Mouse (Mus musculus) liver, adult (tissue): ENCODE results near the gene Pold2.

Experiments
- GATA4 ChIP-seq: IDR thresholded peaks from 2 replicates; pipeline ENCODE4 v1.6.1; 2014; ENCODE audit warnings: mild to moderate bottlenecking, low read length; ENCODE audit not compliant: insufficient replicate concordance

Gene Pold2

GRCm38 (mm10) chr11:5877421-5877820, 671 bp downstream of the Pold2 start:
- no peak for TF ChIP-seq GATA4

GRCm38 (mm10) chr11:5873192-5873591, 4.9 kb downstream of the Pold2 start:
- no peak for TF ChIP-seq GATA4

GRCm38 (mm10) chr11:5872707-5873106, 5.4 kb downstream of the Pold2 start:
- no peak for TF ChIP-seq GATA4

- TF ChIP-seq GATA4 = no peak
Measured at GRCm38 (mm10) chr11:5870069-5870468, 8.0 kb downstream of the Pold2 start.

- no peak for TF ChIP-seq GATA4
Measured at GRCm38 (mm10) chr11:5869331-5869730, 8.8 kb downstream of the Pold2 start.

GRCm38 (mm10) chr11:5868324-5868723, 9.8 kb downstream of the Pold2 start:
- no peak for TF ChIP-seq GATA4

DNA sequence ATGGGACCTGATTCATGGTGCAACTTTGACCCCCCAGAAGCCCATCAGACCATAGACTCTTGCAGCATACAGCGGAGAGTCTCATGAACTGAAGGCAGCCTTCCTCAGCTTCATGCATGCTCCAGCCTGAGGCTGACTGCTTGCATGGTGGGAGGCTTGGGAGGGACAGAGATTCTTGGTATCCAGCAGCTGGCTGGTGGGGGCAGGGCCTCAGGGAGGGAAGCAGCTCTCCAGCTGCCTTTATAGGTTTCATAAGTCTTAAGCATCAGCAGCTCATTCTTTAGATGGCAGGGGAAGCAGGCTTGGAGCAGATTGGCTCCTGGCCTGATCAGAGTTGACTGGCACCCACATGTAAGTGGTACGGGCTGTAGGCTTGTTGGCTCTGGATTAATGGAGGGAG, 10.9 kb downstream of the Pold2 start:
- no peak for TF ChIP-seq GATA4

GRCm38 (mm10) chr11:5862394-5863105, 15.5 kb downstream of the Pold2 start:
- no peak for TF ChIP-seq GATA4

DNA sequence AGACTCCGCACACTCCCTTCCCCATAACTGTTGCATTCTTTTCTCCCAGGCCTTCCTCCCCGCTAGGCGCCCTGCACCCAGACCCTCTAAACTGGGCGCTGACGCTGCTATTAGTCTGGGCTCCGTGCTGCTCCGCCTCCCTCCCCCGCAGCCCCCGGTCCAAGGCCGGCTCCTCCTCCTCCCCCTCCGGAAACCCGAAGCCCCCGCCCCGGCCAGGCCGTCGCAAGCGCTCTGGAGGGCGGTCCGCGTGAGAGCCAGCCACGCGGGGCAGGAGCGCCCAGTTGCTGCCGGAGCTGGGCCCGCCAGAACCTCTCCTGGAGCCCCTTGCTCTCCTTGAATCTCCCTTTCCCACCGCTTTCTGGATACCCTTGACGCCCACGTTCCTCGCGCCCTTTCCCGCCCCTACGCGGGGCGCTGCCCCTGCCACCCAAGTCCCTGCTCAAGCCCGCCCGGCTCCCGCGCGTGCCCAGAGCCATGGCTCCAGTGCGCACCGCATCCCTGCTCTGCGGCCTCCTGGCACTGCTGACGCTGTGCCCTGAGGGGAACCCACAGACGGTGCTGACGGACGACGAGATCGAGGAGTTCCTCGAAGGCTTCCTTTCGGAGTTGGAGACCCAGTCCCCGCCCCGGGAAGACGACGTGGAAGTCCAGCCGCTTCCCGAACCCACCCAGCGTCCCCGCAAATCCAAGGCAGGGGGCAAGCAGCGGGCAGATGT, 16.3 kb downstream of the Pold2 start, which contains the start of gene Aebp1:
Aebp1 (plus strand) TSS at position 270 of the 716 bp plus-strand sequence.
- TF ChIP-seq GATA4 = no peak

DNA sequence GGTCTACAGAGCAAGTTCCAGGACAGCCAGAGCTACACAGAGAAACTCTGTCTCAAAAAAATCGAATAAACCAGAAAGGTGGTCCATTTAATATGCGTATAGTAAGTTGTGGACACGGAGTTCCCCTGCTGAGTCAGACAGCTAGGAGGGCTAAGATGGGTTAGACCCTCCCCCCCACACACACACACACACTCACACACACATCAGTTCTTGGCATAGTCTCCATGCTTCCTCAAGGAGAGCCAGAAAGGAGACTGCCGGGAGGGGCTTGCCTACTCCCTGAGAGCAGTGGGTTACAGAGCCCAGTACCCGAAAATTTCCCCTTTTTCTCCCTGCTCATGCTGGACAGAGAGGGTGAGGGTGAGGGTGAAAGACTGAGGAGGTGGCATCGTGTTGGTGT, 17.5 kb downstream of the Pold2 start:
- no peak for TF ChIP-seq GATA4

GRCm38 (mm10) chr11:5859883-5860550, 18.1 kb downstream of the Pold2 start:
- no peak for TF ChIP-seq GATA4

- no peak for TF ChIP-seq GATA4
Measured at GRCm38 (mm10) chr11:5858723-5859122, 19.4 kb downstream of the Pold2 start.

GRCm38 (mm10) chr11:5856479-5857130, 21.5 kb downstream of the Pold2 start:
- TF ChIP-seq GATA4 = no peak

DNA sequence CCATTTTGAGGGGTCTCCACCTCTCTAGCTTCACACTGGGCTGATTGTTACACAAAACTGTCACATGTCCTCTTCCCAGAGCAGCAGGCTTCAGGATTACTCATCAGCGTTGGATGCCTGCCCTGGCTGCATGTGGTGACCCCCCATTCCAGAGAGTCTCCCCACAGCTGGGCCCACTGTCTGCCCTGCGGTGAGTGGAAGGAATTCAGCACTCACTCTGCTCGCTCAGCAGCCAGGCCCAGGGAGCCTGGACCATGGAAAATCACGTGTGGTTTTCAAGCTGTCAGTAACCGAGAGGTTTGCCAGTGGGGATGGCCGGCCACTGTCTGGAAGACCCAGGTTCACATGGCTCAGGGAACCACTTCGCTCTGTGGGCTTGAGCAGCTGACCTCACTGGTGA, 22.2 kb downstream of the Pold2 start:
- no peak for TF ChIP-seq GATA4

DNA sequence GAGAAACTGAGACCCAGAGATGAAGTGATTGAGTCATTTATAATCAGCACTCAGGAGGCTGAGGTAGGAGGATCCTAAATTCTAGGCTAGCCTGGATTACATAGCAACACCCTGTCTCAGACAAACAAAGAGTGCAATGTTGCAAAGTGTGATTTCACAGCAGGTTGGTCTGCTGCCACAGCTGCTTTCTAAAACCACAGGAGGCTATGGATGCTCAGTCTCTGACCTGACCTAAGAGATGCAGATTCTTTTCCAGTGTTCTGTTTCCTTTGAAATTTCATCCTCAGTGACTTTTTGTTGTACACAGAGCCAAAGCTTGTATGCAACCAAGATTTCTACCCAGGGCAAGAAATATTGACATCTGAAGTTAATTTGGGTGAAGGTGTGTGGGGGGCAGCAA, 22.6 kb downstream of the Pold2 start:
- TF ChIP-seq GATA4 = no peak
